Mouse (Mus musculus): Measurements from ENCODE around the gene Crk.

The Crk gene

DNA sequence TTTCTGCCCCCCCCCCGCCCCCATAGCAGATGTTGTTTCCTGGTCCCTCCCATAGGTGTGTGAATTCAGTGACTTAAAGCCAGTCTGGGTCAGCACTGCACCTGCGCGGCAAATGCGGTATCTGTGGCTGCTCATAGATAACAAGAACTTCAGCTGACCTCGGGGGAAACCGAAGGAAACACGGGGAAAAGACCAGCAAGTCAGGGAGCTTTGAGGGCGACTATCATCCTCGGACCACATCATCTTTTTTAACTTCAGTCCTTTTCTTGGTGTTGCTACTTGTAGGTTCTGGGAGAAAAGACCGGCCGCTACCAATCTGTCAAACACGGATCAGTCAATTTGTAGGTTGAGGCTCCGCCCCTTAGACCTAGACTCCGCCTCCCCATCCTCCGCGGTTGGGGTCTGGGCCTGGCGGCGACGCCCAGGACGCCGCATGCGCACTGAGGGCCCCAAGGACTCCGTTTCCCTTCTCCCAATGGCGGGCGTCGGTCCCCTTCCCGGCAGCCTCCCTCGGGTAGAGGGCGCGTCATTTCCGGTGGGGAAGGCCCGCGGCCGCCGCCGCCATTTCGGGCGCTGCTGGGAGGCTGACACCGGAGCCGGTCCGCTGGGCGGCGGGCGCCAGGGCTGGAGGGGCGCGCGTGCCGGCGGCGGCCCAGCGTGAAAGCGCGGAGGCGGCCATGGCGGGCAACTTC, at the start of gene Crk:
Crk (plus strand) TSS at position 513 of the 692 bp plus-strand sequence.
- peak; percentile 99 for DNase-seq (ENCODE audit: low read depth, low spot score)
- Histone ChIP-seq H3K36me3 (ENCODE audit: control insufficient read depth, insufficient read depth, low read length, poor library complexity, severe bottlenecking) (no peaks in the 10 kb centered on the region), H3K27me3 (ENCODE audit: control insufficient read depth, insufficient read depth, low read length, poor library complexity, severe bottlenecking) (no peaks in the 10 kb centered on the region)

DNA sequence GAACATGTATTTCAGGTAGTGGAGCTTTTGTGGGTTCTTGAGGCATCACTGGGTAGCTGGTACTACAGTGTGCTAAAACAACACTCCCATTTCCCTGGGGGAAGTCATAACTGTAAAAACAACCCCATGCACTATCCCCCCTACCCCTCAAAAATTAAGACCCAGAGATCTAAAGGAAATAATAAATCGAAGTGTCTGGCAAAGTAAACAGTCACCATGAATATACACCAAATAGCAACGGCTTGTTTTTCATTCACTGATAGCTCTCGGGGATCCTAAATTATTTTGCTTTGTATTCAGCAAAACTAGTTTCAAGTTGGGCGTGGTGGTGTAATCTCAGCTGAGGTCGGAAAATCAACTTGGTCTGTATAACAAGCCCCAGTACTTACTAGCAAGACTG, 49.0 kb upstream of the Crk start:
- Histone ChIP-seq H3K36me3 (ENCODE audit: control insufficient read depth, insufficient read depth, low read length, poor library complexity, severe bottlenecking) (peaks cover 11% of the 10 kb centered on the region), H3K27me3 (ENCODE audit: control insufficient read depth, insufficient read depth, low read length, poor library complexity, severe bottlenecking) (no peaks in the 10 kb centered on the region; the same call in 1 of the 2 replicates)
- DNase-seq (ENCODE audit: low read depth, low spot score) = no peak

DNA sequence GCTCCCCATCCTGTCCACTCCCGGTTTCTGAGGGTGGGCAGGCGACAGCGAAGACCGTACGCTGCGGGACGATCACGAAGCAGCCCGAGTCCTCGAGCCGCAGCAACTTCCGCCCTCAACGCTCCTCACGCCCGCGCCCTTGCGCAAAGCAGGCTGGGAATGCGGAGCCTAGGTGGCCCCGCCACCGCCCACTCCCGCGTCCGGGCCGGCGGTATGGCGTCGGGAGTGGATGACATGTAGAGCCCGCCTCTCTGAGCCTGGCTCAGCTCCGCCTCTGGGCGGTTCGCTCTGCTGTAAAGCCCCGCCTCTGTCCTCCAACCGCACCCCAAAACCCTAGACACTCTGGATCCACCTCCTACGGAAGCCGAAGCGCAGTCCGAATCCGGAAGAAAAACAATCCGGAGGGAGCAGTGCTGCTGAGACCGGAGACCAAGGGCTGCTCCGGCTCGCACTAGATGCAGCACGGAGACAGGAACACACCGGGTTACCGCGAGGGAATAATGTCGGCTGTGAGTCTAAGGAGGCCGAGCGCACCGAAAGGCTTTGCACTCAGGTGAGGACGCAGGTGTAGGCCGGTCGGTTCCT, 48.3 kb upstream of the Crk start, which contains the start of gene Inpp5k:
Inpp5k (plus strand) TSS at position 344 of the 585 bp plus-strand sequence.
- Histone ChIP-seq H3K27me3 (ENCODE audit: control insufficient read depth, insufficient read depth, low read length, poor library complexity, severe bottlenecking) (no peaks in the 10 kb centered on the region; the same call in 1 of the 2 replicates), H3K36me3 (ENCODE audit: control insufficient read depth, insufficient read depth, low read length, poor library complexity, severe bottlenecking) (peaks cover 10% of the 10 kb centered on the region)
- peak; percentile 97 for DNase-seq (ENCODE audit: low read depth, low spot score)

DNA sequence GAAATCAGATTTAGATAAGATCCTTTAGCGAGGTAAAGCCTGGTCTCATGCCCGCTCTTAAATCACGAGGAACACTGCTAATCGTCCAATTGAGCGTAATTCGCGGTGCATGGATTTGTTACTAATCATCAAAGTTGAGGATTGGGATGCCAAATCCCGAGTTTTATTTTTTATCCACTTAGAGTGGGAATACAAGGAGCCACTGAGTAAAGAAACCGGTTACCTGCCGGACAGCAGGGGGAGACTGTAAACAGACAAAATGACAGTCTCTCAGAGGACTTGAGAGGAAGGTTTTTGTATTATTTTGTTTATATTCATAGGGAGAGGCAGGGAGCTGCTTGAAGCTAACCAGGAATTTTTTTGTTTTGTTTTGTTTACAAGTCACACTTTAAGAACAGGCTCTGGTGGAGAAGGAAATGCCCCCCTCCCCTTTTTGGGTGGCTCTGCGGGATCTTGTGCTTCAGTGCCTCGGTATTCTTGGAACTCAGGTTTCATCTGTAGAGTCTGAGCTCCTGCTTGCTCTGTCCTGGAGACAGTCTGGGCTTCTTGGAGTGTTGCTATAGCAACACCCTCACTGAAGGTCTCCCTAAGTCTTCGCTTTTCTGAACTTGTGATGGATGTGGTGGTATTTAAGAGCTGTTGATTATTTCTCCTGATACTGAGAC, 47.4 kb upstream of the Crk start:
- DNase-seq (ENCODE audit: low read depth, low spot score) = peak; percentile 61

DNA sequence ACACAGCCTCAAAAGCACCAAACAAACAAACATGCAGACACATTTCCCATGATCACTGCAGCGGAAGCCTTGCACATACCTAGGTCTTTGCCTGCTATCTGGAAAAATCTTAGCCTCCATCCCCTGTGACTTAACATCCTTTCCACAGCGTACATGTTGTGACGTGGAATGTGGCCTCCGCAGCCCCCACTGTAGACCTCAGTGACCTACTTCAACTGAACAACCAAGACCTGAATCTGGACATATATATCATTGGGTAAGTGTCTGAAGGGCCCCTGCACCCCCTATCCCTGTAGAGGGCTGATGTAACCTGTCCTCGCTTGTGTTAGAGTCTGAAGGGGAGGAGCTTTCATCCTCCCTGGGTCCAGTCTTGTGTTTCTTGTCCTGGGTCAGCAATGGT, 46.1 kb upstream of the Crk start:
- Histone ChIP-seq H3K27me3 (ENCODE audit: control insufficient read depth, insufficient read depth, low read length, poor library complexity, severe bottlenecking) (no peaks in the 10 kb centered on the region; the same call in 1 of the 2 replicates), H3K36me3 (ENCODE audit: control insufficient read depth, insufficient read depth, low read length, poor library complexity, severe bottlenecking) (peaks cover 5% of the 10 kb centered on the region)
- no peak for DNase-seq (ENCODE audit: low read depth, low spot score)

More for the DNA sequence above, 47.4 kb upstream of the Crk start:
- peaks cover 5% of the 10 kb centered on the region for H3K36me3 ChIP-seq (ENCODE audit: control insufficient read depth, insufficient read depth, low read length, poor library complexity, severe bottlenecking)
- no peaks in the 10 kb centered on the region; the same call in 1 of the 2 replicates for H3K27me3 ChIP-seq (ENCODE audit: control insufficient read depth, insufficient read depth, low read length, poor library complexity, severe bottlenecking)

DNA sequence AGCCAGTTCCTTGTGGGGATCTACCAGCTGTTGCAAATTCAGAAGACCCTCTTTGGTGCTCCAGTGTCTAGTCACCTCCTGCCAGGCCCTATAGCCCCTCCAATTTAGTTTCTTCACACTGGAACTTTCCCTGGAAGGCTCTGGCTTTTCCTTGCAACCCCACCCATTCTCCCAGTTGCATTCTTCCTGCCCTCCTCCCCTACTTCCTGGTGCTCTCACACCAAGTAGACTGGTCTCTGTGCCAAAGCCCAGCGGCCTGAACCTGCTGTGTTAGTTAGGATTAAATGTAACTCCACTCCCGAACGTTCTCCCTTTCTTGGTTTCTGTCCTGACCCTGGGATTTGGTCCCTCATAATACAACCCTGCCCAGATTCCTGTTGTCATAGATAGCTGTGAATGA, 44.3 kb upstream of the Crk start:
- DNase-seq (ENCODE audit: low read depth, low spot score) = no peak
- no peaks in the 10 kb centered on the region for H3K27me3 ChIP-seq (ENCODE audit: control insufficient read depth, insufficient read depth, low read length, poor library complexity, severe bottlenecking)
- peaks cover 5% of the 10 kb centered on the region for H3K36me3 ChIP-seq (ENCODE audit: control insufficient read depth, insufficient read depth, low read length, poor library complexity, severe bottlenecking)

DNA sequence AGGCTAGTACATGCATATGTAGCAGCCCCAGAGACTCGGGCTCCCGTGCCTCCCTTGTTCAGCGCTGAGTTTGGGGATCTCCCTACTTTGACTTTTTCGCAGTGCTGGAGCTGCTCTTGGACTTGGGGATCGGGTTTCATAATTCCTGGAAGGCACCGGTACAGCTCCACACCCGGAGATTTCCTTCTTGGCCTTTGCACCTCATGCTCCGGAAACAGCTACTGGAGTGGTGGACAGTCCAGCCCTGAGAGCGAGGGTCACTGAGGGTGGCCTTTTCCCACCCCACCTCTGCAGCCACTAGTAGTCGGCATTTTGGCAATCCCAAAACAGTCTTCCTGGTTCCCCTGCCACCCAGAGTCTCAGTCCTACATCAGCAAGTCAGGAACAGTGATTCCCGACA, 43.7 kb upstream of the Crk start:
- H3K36me3 ChIP-seq (ENCODE audit: control insufficient read depth, insufficient read depth, low read length, poor library complexity, severe bottlenecking) = peaks cover 5% of the 10 kb centered on the region
- DNase-seq (ENCODE audit: low read depth, low spot score) = no peak
- no peaks in the 10 kb centered on the region for H3K27me3 ChIP-seq (ENCODE audit: control insufficient read depth, insufficient read depth, low read length, poor library complexity, severe bottlenecking)

DNA sequence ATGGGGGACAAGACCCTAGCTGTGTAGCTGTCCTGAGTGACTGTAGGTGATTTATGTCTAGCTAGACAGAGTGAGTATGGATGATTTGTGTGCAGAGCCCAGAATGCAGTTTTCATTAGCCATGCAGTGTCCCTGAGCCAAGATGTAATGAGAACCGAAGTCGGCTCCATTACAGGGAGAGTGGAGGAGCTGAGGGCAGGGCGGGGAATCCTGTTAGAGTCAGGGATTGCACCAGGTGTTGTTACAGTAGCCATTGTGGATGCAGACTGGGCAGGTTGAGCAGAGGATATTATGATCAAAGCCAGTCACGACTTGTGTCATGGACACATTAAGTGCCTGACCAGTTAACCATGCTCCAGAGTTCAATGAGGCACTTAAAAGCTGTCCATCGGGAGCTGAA, 35.7 kb upstream of the Crk start:
- no peak for DNase-seq (ENCODE audit: low read depth, low spot score)
- H3K27me3 ChIP-seq (ENCODE audit: control insufficient read depth, insufficient read depth, low read length, poor library complexity, severe bottlenecking) = no peaks in the 10 kb centered on the region
- peaks cover 3% of the 10 kb centered on the region for H3K36me3 ChIP-seq (ENCODE audit: control insufficient read depth, insufficient read depth, low read length, poor library complexity, severe bottlenecking)

DNA sequence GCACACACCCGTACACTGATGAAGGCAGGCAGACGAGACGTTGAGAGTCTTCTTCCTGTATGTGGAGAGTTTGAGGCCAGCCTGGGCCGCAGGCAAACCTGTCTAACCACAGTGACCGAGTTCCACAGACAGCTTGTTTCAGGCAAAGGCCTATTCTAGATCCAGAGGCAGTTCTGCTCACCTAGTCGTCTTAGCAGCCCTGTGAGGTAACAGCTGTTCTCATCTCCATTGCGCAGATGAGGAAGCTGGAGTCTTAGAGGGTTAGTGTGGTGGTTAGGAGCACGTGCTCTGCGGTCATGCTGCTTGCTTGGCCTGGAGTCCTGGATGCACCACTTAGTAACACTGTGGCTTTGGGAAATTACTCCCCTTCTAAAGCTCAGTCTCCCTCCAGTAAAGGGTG, 34.4 kb upstream of the Crk start:
- Histone ChIP-seq H3K36me3 (ENCODE audit: control insufficient read depth, insufficient read depth, low read length, poor library complexity, severe bottlenecking) (peaks cover 3% of the 10 kb centered on the region), H3K27me3 (ENCODE audit: control insufficient read depth, insufficient read depth, low read length, poor library complexity, severe bottlenecking) (no peaks in the 10 kb centered on the region)
- peak; percentile 69 for DNase-seq (ENCODE audit: low read depth, low spot score)

DNA sequence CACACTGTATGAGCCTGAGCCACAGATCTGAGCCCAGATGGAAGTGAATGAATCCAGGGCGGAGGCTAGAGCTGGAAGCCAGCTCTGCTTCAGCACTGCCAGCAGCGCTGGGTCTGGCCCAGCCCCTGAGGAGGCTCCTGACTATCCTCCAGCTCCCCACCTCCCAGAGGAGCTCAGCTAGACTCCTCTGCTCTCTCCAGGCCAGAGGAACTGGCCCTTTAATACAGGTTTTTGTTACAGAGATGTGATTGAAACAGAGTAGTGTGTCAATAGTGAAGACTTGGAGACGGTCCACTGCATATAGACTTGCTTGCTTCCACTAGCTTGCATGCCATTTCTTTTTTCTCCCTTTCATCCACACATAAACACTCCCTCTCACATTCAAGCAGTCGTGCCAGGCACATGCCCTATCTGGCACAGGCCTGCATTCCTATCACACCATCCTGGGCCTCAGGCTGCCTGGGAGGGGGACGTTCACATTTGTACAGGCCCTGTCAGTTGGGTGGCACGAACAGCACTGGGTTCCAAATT, 31.3 kb upstream of the Crk start:
- Histone ChIP-seq H3K27me3 (ENCODE audit: control insufficient read depth, insufficient read depth, low read length, poor library complexity, severe bottlenecking) (no peaks in the 10 kb centered on the region), H3K36me3 (ENCODE audit: control insufficient read depth, insufficient read depth, low read length, poor library complexity, severe bottlenecking) (peaks cover 3% of the 10 kb centered on the region; the same call in 1 of the 2 replicates)
- DNase-seq (ENCODE audit: low read depth, low spot score) = no peak

DNA sequence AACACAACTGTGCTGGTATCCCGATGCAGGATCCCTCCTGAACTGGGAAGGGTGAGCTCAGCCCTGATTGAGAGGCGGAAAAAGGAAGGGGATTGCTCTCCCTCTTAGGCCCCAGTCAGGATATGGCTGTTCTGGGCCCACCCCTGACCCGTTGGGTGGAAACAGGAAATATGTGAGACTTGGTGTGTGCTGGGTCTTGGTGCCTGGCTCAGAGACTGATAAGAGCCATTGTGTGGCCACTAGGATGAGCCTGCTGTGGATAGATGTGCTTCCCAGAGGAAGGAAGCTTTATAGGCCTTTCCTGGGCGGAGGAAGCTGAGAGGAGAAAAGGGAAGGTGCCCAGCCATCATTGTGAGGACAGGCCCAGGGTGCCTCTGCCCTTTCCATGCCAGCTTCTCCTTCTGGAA, 29.9 kb upstream of the Crk start:
- H3K36me3 ChIP-seq (ENCODE audit: control insufficient read depth, insufficient read depth, low read length, poor library complexity, severe bottlenecking) = peaks cover 3% of the 10 kb centered on the region; the same call in 1 of the 2 replicates
- H3K27me3 ChIP-seq (ENCODE audit: control insufficient read depth, insufficient read depth, low read length, poor library complexity, severe bottlenecking) = no peaks in the 10 kb centered on the region
- no peak for DNase-seq (ENCODE audit: low read depth, low spot score)

DNA sequence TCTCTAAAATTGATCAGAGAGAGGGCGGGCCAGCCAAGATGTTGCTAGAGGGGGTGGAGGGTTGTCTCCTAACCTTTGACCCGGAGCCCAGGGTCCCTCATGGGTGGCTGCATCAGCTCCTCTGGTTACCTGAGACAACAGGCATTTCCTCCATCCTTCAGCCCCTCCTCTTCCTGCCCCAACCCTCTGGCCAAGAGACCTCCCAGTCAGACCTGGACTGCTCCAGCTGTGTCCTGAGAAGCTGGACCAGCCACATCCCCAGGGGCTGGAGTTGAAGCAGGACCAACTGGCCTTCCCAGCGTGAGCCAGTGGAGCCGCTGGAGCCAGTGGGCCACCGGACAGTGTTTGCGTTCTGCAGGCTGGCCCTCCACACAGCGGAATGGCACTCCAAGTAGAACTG, 28.7 kb upstream of the Crk start, which contains the start of gene Myo1c:
Myo1c (plus strand) TSS at position 194 of the 400 bp plus-strand sequence.
- H3K27me3 ChIP-seq (ENCODE audit: control insufficient read depth, insufficient read depth, low read length, poor library complexity, severe bottlenecking) = no peaks in the 10 kb centered on the region

DNA sequence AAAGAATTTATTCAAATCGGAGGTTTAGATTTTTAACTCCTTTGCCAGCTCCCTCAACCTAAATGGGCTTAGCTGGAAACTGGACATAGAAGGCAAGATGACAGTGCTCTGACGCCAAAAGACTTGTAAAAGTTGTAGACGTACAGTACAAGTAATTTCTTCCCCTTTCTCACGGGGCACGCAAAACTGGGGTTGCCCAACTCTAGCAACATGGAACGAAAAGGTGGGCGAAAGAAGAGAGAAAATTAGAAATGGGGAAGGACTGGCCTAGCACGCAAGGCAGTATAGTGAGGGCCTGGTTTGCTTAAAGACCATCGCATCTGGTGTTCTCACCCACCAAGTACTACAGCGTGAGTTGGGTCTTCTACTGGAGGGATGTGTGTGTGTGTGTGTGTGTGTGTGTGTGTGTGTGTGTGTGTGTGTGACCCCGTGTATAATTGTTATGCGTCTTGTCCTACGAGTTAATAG, 28.1 kb upstream of the Crk start:
- peak; percentile 80 for DNase-seq (ENCODE audit: low read depth, low spot score)
- Histone ChIP-seq H3K36me3 (ENCODE audit: control insufficient read depth, insufficient read depth, low read length, poor library complexity, severe bottlenecking) (peaks cover 3% of the 10 kb centered on the region; the same call in 1 of the 2 replicates), H3K27me3 (ENCODE audit: control insufficient read depth, insufficient read depth, low read length, poor library complexity, severe bottlenecking) (no peaks in the 10 kb centered on the region)

More for the DNA sequence above, 28.7 kb upstream of the Crk start, which contains the start of gene Myo1c:
- peaks cover 3% of the 10 kb centered on the region; the same call in 1 of the 2 replicates for H3K36me3 ChIP-seq (ENCODE audit: control insufficient read depth, insufficient read depth, low read length, poor library complexity, severe bottlenecking)
- no peak for DNase-seq (ENCODE audit: low read depth, low spot score)

DNA sequence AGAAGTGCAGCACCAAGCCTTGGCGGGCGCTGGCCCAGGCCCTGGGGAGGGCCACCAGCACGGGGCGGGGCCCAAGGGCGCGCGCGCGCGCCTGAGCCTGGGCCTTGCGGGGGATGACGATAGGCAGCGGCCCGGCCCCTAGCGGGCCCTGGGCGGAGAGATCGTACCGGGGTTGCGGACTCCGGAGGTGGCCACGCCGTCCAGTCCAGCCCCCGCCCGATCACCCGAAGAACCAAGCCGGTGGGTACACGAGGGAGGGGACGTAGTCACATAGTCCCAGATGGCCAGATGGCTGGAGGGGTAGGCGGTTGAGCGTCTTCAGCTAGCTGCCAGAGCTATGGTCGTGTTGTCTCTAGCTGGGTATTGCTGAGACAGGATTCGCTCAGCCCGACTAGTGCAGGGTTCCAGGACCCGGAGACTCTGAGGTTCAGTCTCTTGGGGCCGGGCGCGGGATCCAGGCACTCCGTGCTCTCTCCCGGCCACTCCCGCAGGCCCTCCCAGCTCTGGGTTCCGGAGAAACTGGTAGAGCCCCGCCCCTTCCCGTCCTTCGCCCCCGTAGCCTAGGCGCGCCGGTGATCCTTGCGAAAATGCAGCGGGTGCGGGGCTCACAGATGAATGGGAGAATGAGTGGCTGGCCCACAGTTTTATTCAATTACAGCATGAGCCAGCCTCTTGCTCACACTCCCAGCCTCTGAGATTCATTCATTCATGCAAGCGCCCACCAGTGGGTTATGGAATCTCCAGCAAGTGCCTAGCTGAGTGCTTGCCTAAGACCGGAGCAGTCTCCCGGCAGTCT, 27.4 kb upstream of the Crk start:
- no peaks in the 10 kb centered on the region for H3K27me3 ChIP-seq (ENCODE audit: control insufficient read depth, insufficient read depth, low read length, poor library complexity, severe bottlenecking)
- peaks cover 3% of the 10 kb centered on the region; the same call in 1 of the 2 replicates for H3K36me3 ChIP-seq (ENCODE audit: control insufficient read depth, insufficient read depth, low read length, poor library complexity, severe bottlenecking)
- peak; percentile 85 for DNase-seq (ENCODE audit: low read depth, low spot score)
